Mouse (Mus musculus) CD4-positive, CD25-positive, alpha-beta regulatory T cell, adult 9 weeks (primary cell): ENCODE measurements around the gene Angptl7. TPM values are rescaled to one million over a fixed set of nuclear protein-coding genes. Genes with fewer than 3 reads are reported as not detected.

Source experiments
- polyA plus RNA-seq: library from polyadenylated mRNA; unstranded; fragments of 100-300 nt; shearing (Covaris generic); gene quantifications from one replicate; pipeline ENCODE4 v1.2.1, GENCODE M21; 2017

Gene Angptl7
- 0.25 TPM for polyA plus RNA-seq

GRCm38 (mm10) chr4:148500410-148500867 is at the start of gene Angptl7:
TSS of gene Angptl7 (minus strand) at chr4:148500460.

GRCm38 (mm10) chr4:148448179-148448852 is 51.9 kb downstream of the Angptl7 start, which contains the start of gene Mtor:
TSS of gene Mtor (plus strand) at chr4:148448611.

Other genes starting within 250 kb of the Angptl7 start
- gene Disp3, start 212.5 kb downstream of the Angptl7 start, polyA plus RNA-seq: not detected
- 21.0 TPM for gene Ubiad1, start 55.7 kb downstream of the Angptl7 start, polyA plus RNA-seq
- gene Mtor, start 51.8 kb downstream of the Angptl7 start, polyA plus RNA-seq: 20.5 TPM
- gene Exosc10, start 58.0 kb upstream of the Angptl7 start, polyA plus RNA-seq: 122 TPM
- 10.1 TPM for gene Srm, start 91.0 kb upstream of the Angptl7 start, polyA plus RNA-seq
- gene Masp2, start 102.1 kb upstream of the Angptl7 start, polyA plus RNA-seq: not detected
- gene Tardbp, start 126.6 kb upstream of the Angptl7 start, polyA plus RNA-seq: 247 TPM
- not detected for gene Gm572, start 142.9 kb upstream of the Angptl7 start, polyA plus RNA-seq